Mouse (Mus musculus): Measurements from ENCODE around the gene Tcaim.

- TF ChIP-seq CTCF (IDR thresholded peaks at IDR 0.05; ENCODE audit: insufficient read depth, low read depth, low read length) (no peak), POLR2A (IDR thresholded peaks at IDR 0.05; ENCODE audit: insufficient read depth, low read depth, low read length) (no peak)
These were observed 58.4 kb downstream of the Tcaim start for GRCm38 (mm10) chr9:122863731-122864130.
